Mouse (Mus musculus) bone marrow, adult 2 months (tissue): Measurements from ENCODE around the gene Col6a1. TPM values are rescaled to one million over a fixed set of nuclear protein-coding genes. Genes with fewer than 3 reads are reported as not detected.

Experiments
- H3K27ac ChIP-seq: fragments of 200-500 bp; 2 replicates; pipeline ENCODE4 v1.5.1; 2012; ENCODE audit warnings: low read depth, mild to moderate bottlenecking, control low read depth, inconsistent platforms, low read length; ENCODE audit not compliant: control insufficient read depth, poor library complexity, insufficient read depth
- H3K4me1 ChIP-seq: fragments of 200-500 bp; 2 replicates; pipeline ENCODE4 v1.6.1; 2011; ENCODE audit warnings: low read length; ENCODE audit not compliant: control insufficient read depth, insufficient read depth
- H3K4me3 ChIP-seq: fragments of 200-500 bp; replicated peaks from 2 replicates; pipeline ENCODE3; 2011; ENCODE audit warnings: mild to moderate bottlenecking, low read depth, low read length, control low read depth; ENCODE audit not compliant: control insufficient read depth
- POLR2A ChIP-seq: fragments of 200-500 bp; IDR thresholded peaks from 2 replicates; pipeline ENCODE4 v1.6.1; 2011; ENCODE audit warnings: low read depth, mild to moderate bottlenecking, control low read depth, low read length, borderline replicate concordance; ENCODE audit not compliant: control insufficient read depth
- WGBS: fragments of 180-500 bp; shearing (Covaris S2); methylation state at CpG from one replicate; pipeline ENCODE4 v1.1.7; 2018; 5-methylcytosine and 5-hydroxymethylcytosine counted together
- polyA plus RNA-seq: library from polyadenylated mRNA; stranded (reverse); fragments of >200 nt; gene quantifications from 2 replicates; pipeline ENCODE4 v1.2.4, GENCODE M21; 2011; ENCODE audit warnings: low replicate concordance; ENCODE audit not compliant: missing spikeins, insufficient read depth, insufficient read length

The Col6a1 gene
- polyA plus RNA-seq, 1 experiment = 14.9 TPM

- no peak for TF ChIP-seq POLR2A
- WGBS = 81% methylated on average over 20 of the region's 20 CpGs
- Histone ChIP-seq H3K27ac (no peak overlapping the region), H3K4me3 (no peak overlapping the region), H3K4me1 (no peaks in the 10 kb centered on the region)
These were observed 61.5 kb downstream of the Col6a1 start for GRCm38 (mm10) chr10:76664156-76665115.

Other genes starting within 250 kb of the Col6a1 start
- gene Lss, start 194.6 kb downstream of the Col6a1 start, polyA plus RNA-seq = 1.4 and 4.6 TPM in 2 replicates
- not detected in 2 replicates for gene Spatc1l, start 163.9 kb downstream of the Col6a1 start, polyA plus RNA-seq
- 1.1 and 1.4 TPM in 2 replicates for gene Ftcd, start 150.5 kb downstream of the Col6a1 start, polyA plus RNA-seq
- 4.7 and 6.2 TPM in 2 replicates for gene Col6a2, start 102.5 kb downstream of the Col6a1 start, polyA plus RNA-seq
- gene Pcbp3, start 235.7 kb upstream of the Col6a1 start, polyA plus RNA-seq = 2.8 and 4.3 TPM in 2 replicates